Mouse (Mus musculus) brain, embryonic 14.5 days (tissue): ENCODE data around the gene Ltbr.

Experiments
- CTCF ChIP-seq: fragments of 200-500 bp; IDR thresholded peaks from 2 replicates; pipeline ENCODE4 v1.5.1; 2012; ENCODE audit warnings: inconsistent platforms, mild to moderate bottlenecking, moderate library complexity, borderline replicate concordance; ENCODE audit not compliant: insufficient read depth, insufficient read length; ENCODE audit errors: extremely low read depth
- POLR2A ChIP-seq: fragments of 200-500 bp; IDR thresholded peaks from 2 replicates; pipeline ENCODE4 v1.6.1; 2012; ENCODE audit warnings: mild to moderate bottlenecking, inconsistent platforms, borderline replicate concordance; ENCODE audit not compliant: poor library complexity, insufficient read depth, insufficient read length, severe bottlenecking; ENCODE audit errors: extremely low read depth

DNA sequence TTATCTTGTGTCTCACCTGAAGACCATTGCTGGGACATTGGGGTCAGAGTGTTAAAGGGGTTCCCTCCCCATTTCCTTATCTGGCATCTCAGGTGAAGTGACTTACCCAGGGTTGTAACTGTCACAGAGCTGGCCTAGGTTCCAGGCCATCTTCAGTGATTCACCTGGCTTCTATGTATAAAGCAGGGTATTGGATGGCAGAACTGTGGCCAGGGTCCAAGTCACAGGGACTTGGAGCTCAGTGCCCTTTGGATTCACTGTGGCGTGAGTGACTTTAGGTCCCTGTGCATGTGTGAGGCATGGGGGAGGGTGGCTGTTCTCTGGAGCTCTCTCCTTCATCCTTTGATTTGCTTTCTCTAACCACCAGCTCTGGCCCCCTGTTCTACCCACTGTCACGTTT lies 32.3 kb upstream of the Ltbr start:
- TF ChIP-seq CTCF (no peak), POLR2A (no peak)
